Mouse (Mus musculus): ENCODE measurements around the gene Kat7. TPM values are rescaled to one million over a fixed set of nuclear protein-coding genes. Genes with fewer than 3 reads are reported as not detected.
A peak's percentile ranks its signal among the peaks of the same experiment; 100 is the strongest.

Gene Kat7
- polyA plus RNA-seq, 1 experiment from 2014 or later, result 25.0 TPM

DNA sequence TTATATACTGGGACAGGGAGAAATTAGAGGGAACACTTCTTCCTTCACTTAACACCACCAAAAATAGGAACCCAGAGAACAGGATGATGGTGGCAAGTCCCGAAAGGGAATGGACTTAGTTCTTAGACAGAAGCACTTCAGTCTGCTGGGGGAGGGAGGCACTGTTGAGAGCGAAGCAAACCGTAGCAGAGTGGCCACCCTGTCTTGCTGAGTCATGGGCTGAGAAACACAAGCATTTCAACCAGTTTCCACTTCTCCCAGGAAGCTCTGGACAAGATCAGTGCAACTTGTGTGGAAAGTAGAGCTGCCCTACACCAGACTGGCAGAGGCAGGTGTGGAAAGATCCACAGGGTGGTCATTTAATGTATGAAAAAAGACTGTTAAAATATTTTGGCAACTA lies 35.4 kb downstream of the Kat7 start:
- Histone ChIP-seq H3K27me3 (ENCODE audit: control insufficient read depth, insufficient read depth, low read length) (no peaks in the 10 kb centered on the region), H3K4me3 (ENCODE audit: low read depth, low read length) (no peak overlapping the region), H3K27ac (replicated peaks) (no peak overlapping the region; the same call in 1 of the 2 replicates), H3K9me3 (ENCODE audit: control insufficient read depth, low read length) (no peaks in the 10 kb centered on the region), H3K36me3 (ENCODE audit: control insufficient read depth, insufficient read depth, low read length) (peaks cover 52% of the 10 kb centered on the region), H3K4me1 (replicated peaks; ENCODE audit: control insufficient read depth, insufficient read depth) (no peaks in the 10 kb centered on the region), H3K4me2 (replicated peaks; ENCODE audit: low read depth) (no peak overlapping the region), H3K9ac (ENCODE audit: low read length) (no peak overlapping the region)
- DNase-seq (ENCODE audit: low spot score) (no peak), ATAC-seq (ENCODE audit: low FRiP score, low TSS enrichment) (no peak)
- TF ChIP-seq EP300 (optimal IDR thresholded peaks at IDR 0.05) (no peak), CTCF (IDR thresholded peaks at IDR 0.05; ENCODE audit: low read depth) (no peak)
- WGBS, result 71% methylated on average over 3 of the region's 3 CpGs

DNA sequence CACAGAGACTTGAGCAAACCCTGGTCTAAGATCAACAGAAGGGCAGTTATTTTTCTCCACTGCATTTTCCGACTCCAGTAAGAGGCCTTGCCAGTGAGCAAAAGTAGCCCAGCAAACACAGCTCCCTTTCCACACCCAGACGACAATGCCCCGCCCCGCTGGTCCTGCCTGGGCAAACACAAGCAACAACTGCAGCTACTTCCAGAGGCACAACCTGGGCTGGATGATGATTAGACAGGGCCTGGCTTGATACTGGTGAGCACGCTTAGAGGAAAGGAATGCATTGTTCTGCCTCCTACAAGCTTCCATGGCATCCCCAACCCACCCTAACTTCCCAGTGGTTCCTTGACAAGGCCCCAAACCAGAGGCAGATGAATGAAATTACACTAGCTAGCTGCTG lies 36.4 kb downstream of the Kat7 start:
- no peak overlapping the region for H3K4me2 ChIP-seq (replicated peaks; ENCODE audit: low read depth)
- ATAC-seq (ENCODE audit: low FRiP score, low TSS enrichment), result peak; percentile 81
- H3K36me3 ChIP-seq (ENCODE audit: control insufficient read depth, insufficient read depth, low read length), result peaks cover 48% of the 10 kb centered on the region
- no peak for TF ChIP-seq EP300 (optimal IDR thresholded peaks at IDR 0.05)
- no peak for TF ChIP-seq CTCF (IDR thresholded peaks at IDR 0.05; ENCODE audit: low read depth)
- H3K27ac ChIP-seq (replicated peaks), result 0 out of 2 replicates have a peak overlapping the region, but pooled peaks have one; percentile 31
- no peak overlapping the region for H3K9ac ChIP-seq (ENCODE audit: low read length)
- peak; percentile 90 for DNase-seq (ENCODE audit: low spot score)
- H3K4me3 ChIP-seq (ENCODE audit: low read depth, low read length), result no peak overlapping the region
- H3K9me3 ChIP-seq (ENCODE audit: control insufficient read depth, low read length), result no peaks in the 10 kb centered on the region
- H3K4me1 ChIP-seq (replicated peaks; ENCODE audit: control insufficient read depth, insufficient read depth), result no peaks in the 10 kb centered on the region
- WGBS, result 48% methylated on average over 5 of the region's 5 CpGs
- H3K27me3 ChIP-seq (ENCODE audit: control insufficient read depth, insufficient read depth, low read length), result no peaks in the 10 kb centered on the region

DNA sequence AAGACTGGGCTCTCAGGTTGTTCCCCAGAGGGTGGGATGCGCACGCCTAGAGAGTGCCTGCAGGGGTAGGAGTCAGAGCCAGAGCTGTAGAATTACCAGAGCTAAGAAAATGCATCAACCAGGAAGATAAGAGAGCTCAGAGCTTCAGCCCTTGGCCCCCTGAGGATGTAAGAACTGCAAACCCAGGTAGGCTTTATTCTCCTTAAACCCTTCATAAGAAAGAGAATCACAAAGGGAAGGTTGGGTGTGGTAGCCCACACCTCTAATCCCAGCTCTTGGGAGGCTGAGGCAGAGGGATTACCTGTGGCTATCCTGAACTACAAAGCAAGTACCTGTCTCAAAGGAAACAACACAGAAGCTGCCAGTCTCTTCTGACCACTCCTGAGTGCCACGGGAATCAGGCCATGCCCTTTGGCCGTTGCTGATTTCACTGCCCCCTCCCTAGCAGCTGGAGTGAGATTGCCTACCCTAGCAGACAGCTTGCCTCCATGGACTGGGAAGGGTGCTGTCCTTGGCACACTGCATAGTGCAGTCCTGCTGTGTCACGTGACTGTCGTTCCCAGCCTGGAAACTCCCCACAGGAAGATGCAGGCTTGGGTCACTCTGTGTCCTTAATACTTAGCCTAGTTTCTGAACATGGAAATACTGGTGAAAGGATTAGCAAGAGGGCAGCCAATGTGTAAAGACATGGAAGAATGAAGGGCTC lies 43.4 kb downstream of the Kat7 start:
- WGBS, result 53% methylated on average over 6 of the region's 6 CpGs
- ATAC-seq (ENCODE audit: low FRiP score, low TSS enrichment) (no peak), DNase-seq (ENCODE audit: low spot score) (no peak)

DNA sequence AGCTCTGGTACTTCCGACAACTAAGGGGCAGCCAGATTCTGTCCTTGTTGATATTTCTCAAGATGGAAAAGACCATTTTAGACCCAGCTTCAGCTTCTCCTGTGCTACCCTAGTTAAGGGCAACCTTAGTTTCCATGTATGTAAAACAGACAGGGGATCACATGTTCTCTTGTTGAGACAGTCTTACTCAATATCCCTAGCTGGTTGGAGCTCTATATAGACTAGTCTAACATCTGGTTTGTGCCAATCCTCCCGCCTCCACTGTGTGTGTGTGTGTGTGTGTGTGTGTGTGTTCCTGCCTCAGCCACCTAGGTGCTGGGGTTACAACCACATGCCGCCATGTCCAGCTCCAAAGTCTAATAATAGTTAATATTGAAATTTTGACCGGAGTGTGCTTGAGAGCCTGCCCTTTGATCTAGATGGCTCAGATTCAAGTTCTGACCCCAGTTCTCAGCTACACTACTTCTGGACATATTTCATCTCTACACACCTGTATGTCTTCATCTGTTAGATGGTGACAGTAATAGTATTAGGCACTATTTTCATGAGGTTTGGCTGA lies 45.5 kb downstream of the Kat7 start:
- no peak for TF ChIP-seq EP300 (optimal IDR thresholded peaks at IDR 0.05)
- no peak for TF ChIP-seq CTCF (IDR thresholded peaks at IDR 0.05; ENCODE audit: low read depth)
- DNase-seq (ENCODE audit: low spot score) (no peak), ATAC-seq (ENCODE audit: low FRiP score, low TSS enrichment) (no peak)
- WGBS, result 64% methylated on average over 4 of the region's 4 CpGs
- Histone ChIP-seq H3K36me3 (ENCODE audit: control insufficient read depth, insufficient read depth, low read length) (no peaks in the 10 kb centered on the region), H3K4me3 (ENCODE audit: low read depth, low read length) (no peak overlapping the region), H3K9me3 (ENCODE audit: control insufficient read depth, low read length) (no peaks in the 10 kb centered on the region), H3K4me2 (replicated peaks; ENCODE audit: low read depth) (no peak overlapping the region), H3K9ac (ENCODE audit: low read length) (no peak overlapping the region), H3K4me1 (replicated peaks; ENCODE audit: control insufficient read depth, insufficient read depth) (no peaks in the 10 kb centered on the region), H3K27me3 (ENCODE audit: control insufficient read depth, insufficient read depth, low read length) (no peaks in the 10 kb centered on the region), H3K27ac (replicated peaks) (peak overlapping the region; percentile 73)

More for the DNA sequence above, 43.4 kb downstream of the Kat7 start:
- no peak overlapping the region for H3K4me3 ChIP-seq (ENCODE audit: low read depth, low read length)
- H3K27me3 ChIP-seq (ENCODE audit: control insufficient read depth, insufficient read depth, low read length), result no peaks in the 10 kb centered on the region
- peaks cover 6% of the 10 kb centered on the region for H3K36me3 ChIP-seq (ENCODE audit: control insufficient read depth, insufficient read depth, low read length)
- H3K4me2 ChIP-seq (replicated peaks; ENCODE audit: low read depth), result no peak overlapping the region
- no peaks in the 10 kb centered on the region for H3K9me3 ChIP-seq (ENCODE audit: control insufficient read depth, low read length)
- H3K4me1 ChIP-seq (replicated peaks; ENCODE audit: control insufficient read depth, insufficient read depth), result no peaks in the 10 kb centered on the region
- no peak overlapping the region for H3K9ac ChIP-seq (ENCODE audit: low read length)
- H3K27ac ChIP-seq (replicated peaks), result no peak overlapping the region
- TF ChIP-seq CTCF (IDR thresholded peaks at IDR 0.05; ENCODE audit: low read depth), result no peak
- no peak for TF ChIP-seq EP300 (optimal IDR thresholded peaks at IDR 0.05)

DNA sequence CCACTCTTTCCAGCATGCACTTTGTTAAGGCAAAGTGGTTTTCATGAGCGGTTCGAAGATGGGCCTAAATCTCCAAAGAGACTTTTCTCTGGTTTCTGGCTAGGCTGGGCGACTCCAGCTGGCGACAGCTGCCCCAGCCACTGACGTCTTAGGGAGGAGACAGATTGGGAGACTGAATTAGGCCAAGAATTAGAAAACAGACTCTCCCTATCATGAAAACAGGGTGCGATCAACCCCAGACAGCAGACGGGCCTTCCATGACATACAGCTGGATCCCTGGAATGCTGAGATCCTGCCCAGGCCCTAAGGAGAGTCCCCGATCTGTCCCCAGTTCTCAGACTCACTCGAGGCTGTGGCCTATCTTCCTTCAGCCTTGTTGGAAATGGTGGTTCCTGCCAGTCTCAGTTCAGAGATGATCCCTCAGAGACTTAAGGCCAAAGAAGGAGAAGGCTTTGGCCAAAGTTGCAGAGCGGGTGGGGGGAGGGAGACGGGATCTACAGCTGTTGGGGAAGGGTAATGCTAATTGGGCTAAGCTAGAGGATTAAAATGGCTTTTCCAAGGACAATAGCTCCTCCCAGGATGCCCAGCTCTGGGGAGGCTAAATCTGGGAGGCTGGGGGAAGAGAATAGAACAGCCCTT lies 46.1 kb downstream of the Kat7 start:
- 34% methylated on average over 11 of the region's 11 CpGs for WGBS
- TF ChIP-seq EP300 (optimal IDR thresholded peaks at IDR 0.05) (no peak), CTCF (IDR thresholded peaks at IDR 0.05; ENCODE audit: low read depth) (no peak)
- H3K9me3 ChIP-seq (ENCODE audit: control insufficient read depth, low read length), result no peaks in the 10 kb centered on the region
- H3K4me3 ChIP-seq (ENCODE audit: low read depth, low read length), result no peak overlapping the region
- no peaks in the 10 kb centered on the region for H3K4me1 ChIP-seq (replicated peaks; ENCODE audit: control insufficient read depth, insufficient read depth)
- no peaks in the 10 kb centered on the region for H3K36me3 ChIP-seq (ENCODE audit: control insufficient read depth, insufficient read depth, low read length)
- peak overlapping the region; percentile 79 for H3K27ac ChIP-seq (replicated peaks)
- peak; percentile 14; the same call in 1 of the 2 replicates for ATAC-seq (ENCODE audit: low FRiP score, low TSS enrichment)
- H3K4me2 ChIP-seq (replicated peaks; ENCODE audit: low read depth), result no peak overlapping the region
- no peak for DNase-seq (ENCODE audit: low spot score)
- no peaks in the 10 kb centered on the region for H3K27me3 ChIP-seq (ENCODE audit: control insufficient read depth, insufficient read depth, low read length)
- H3K9ac ChIP-seq (ENCODE audit: low read length), result no peak overlapping the region

Data from stomach, postnatal 0 days (tissue).